Mouse (Mus musculus) left cerebral cortex, adult 8-10 months (tissue): ENCODE data around the gene Eif2ak1. TPM values are rescaled to one million over a fixed set of nuclear protein-coding genes. Genes with fewer than 3 reads are reported as not detected.
A peak's percentile ranks its signal among the peaks of the same experiment; 100 is the strongest.

Experiments used
- DNase-seq, 2 experiments: peaks; one replicate each; pipeline ENCODE4 v3.0.0; 2022; ENCODE audit warnings: low spot score in 2 of 2
- total RNA-seq, 4 experiments: library from RNA; stranded (reverse); gene quantifications; 2 replicates each; pipeline ENCODE4 v1.2.4; 2022

Gene Eif2ak1
- total RNA-seq, 4 experiments from 2014 or later = 42.9 to 43.6 (median 43.3) TPM

- no peak for DNase-seq
These were observed 80.2 kb downstream of the Eif2ak1 start, which contains the start of gene Ankrd61 for GRCm38 (mm10) chr5:143897635-143898330. Gene Ankrd61, minus strand, starts transcription at chr5:143897685.

- peak in 1 of 2 experiments; percentile 20 for DNase-seq
These were observed 84.5 kb downstream of the Eif2ak1 start for GRCm38 (mm10) chr5:143902111-143902510.

- no peak for DNase-seq
These were observed 86.2 kb downstream of the Eif2ak1 start for GRCm38 (mm10) chr5:143903813-143904212.

GRCm38 (mm10) chr5:143906429-143906828 lies 88.8 kb downstream of the Eif2ak1 start:
- no peak for DNase-seq

- DNase-seq = no peak
These were observed 91.3 kb downstream of the Eif2ak1 start for GRCm38 (mm10) chr5:143908926-143909325.

- DNase-seq = peak; percentile 90 to 98
These were observed 92.1 kb downstream of the Eif2ak1 start, which contains the start of the genes Aimp2 and Pms2 for GRCm38 (mm10) chr5:143909417-143910400. Gene Aimp2, minus strand, starts transcription at chr5:143909847. Gene Pms2, plus strand, starts transcription at chr5:143909964.

GRCm38 (mm10) chr5:143916221-143916620 lies 98.6 kb downstream of the Eif2ak1 start:
- no peak for DNase-seq

- no peak for DNase-seq
These were observed 99.8 kb downstream of the Eif2ak1 start for GRCm38 (mm10) chr5:143917418-143917817.

- no peak for DNase-seq
These were observed 100.5 kb downstream of the Eif2ak1 start for GRCm38 (mm10) chr5:143918120-143918519.

- DNase-seq = no peak
These were observed 107.3 kb downstream of the Eif2ak1 start for GRCm38 (mm10) chr5:143924781-143925452.

GRCm38 (mm10) chr5:143927875-143928274 lies 110.3 kb downstream of the Eif2ak1 start, which contains the start of gene Gm42421:
Gene Gm42421, plus strand, starts transcription at chr5:143928175.
- DNase-seq = no peak

GRCm38 (mm10) chr5:143929291-143929690 lies 111.7 kb downstream of the Eif2ak1 start:
- DNase-seq = no peak

- DNase-seq = no peak
These were observed 113.1 kb downstream of the Eif2ak1 start for GRCm38 (mm10) chr5:143930656-143931055.

- no peak for DNase-seq
These were observed 114.4 kb downstream of the Eif2ak1 start for GRCm38 (mm10) chr5:143931863-143932580.

GRCm38 (mm10) chr5:143932831-143933230 lies 115.2 kb downstream of the Eif2ak1 start, which contains the start of gene Rsph10b:
Gene Rsph10b, plus strand, starts transcription at chr5:143933035.
- no peak for DNase-seq

- DNase-seq = no peak
These were observed 115.8 kb downstream of the Eif2ak1 start for GRCm38 (mm10) chr5:143933414-143933813.

GRCm38 (mm10) chr5:143933875-143934274 lies 116.3 kb downstream of the Eif2ak1 start:
- DNase-seq = no peak

GRCm38 (mm10) chr5:143936156-143936555 lies 118.6 kb downstream of the Eif2ak1 start:
- no peak for DNase-seq

GRCm38 (mm10) chr5:143941588-143941987 lies 124.0 kb downstream of the Eif2ak1 start:
- no peak for DNase-seq
